Mouse (Mus musculus) cerebellum, postnatal 4 days (tissue): ENCODE results near the gene Ngly1.
A peak's percentile ranks its signal among the peaks of the same experiment; 100 is the strongest.

Source experiments
- DNase-seq, 2 experiments: peaks; one replicate each; pipeline ENCODE4 v3.0.0; 2022; ENCODE audit warnings: low spot score in 2 of 2, mixed read lengths in 1 of 2

The Ngly1 gene

GRCm38 (mm10) chr14:16249171-16249874, at the start of gene Ngly1, which contains the start of gene Oxsm:
Ngly1 (plus strand) TSS chr14:16249280.
Oxsm (minus strand) TSS chr14:16249808.
- DNase-seq, result peak; percentile 72 to 85

GRCm38 (mm10) chr14:16200220-16200912, 48.7 kb upstream of the Ngly1 start:
- peak in 1 of 2 experiments; percentile 5 for DNase-seq

GRCm38 (mm10) chr14:16200969-16201638, 48.0 kb upstream of the Ngly1 start:
- peak; percentile 81 to 94 for DNase-seq

- no peak for DNase-seq
These were observed 47.4 kb upstream of the Ngly1 start for GRCm38 (mm10) chr14:16201673-16202072.

- DNase-seq, result no peak
These were observed 41.4 kb upstream of the Ngly1 start for GRCm38 (mm10) chr14:16207722-16208121.

GRCm38 (mm10) chr14:16219015-16219414, 30.1 kb upstream of the Ngly1 start:
- no peak for DNase-seq

GRCm38 (mm10) chr14:16229395-16229794, 19.7 kb upstream of the Ngly1 start:
- DNase-seq, result no peak

- no peak for DNase-seq
These were observed 18.5 kb upstream of the Ngly1 start for GRCm38 (mm10) chr14:16230581-16230980.

- DNase-seq, result no peak
These were observed 15.6 kb upstream of the Ngly1 start for GRCm38 (mm10) chr14:16233515-16233914.

GRCm38 (mm10) chr14:16236466-16236865, 12.6 kb upstream of the Ngly1 start:
- DNase-seq, result no peak

GRCm38 (mm10) chr14:16242193-16242815, 6.8 kb upstream of the Ngly1 start:
- DNase-seq, result no peak

- peak; percentile 75 to 87 for DNase-seq
These were observed 6.0 kb upstream of the Ngly1 start for GRCm38 (mm10) chr14:16242947-16243602.

GRCm38 (mm10) chr14:16243603-16244209, 5.4 kb upstream of the Ngly1 start:
- no peak for DNase-seq

- DNase-seq, result no peak
These were observed 4.7 kb upstream of the Ngly1 start for GRCm38 (mm10) chr14:16244370-16244769.

GRCm38 (mm10) chr14:16245127-16245526, 4.0 kb upstream of the Ngly1 start:
- no peak for DNase-seq

GRCm38 (mm10) chr14:16246340-16246912, 2.7 kb upstream of the Ngly1 start:
- no peak for DNase-seq

- DNase-seq, result no peak
These were observed 945 bp upstream of the Ngly1 start for GRCm38 (mm10) chr14:16248135-16248534.

- no peak for DNase-seq
These were observed 400 bp upstream of the Ngly1 start for GRCm38 (mm10) chr14:16248603-16249157.

GRCm38 (mm10) chr14:16250099-16250498, 1.0 kb downstream of the Ngly1 start:
- no peak for DNase-seq

GRCm38 (mm10) chr14:16255745-16256144, 6.7 kb downstream of the Ngly1 start:
- no peak for DNase-seq
